Mouse (Mus musculus) brain, embryonic 18.5 days (tissue): Measurements from ENCODE around the gene Lhpp.

ENCODE experiments used
- DNase-seq: peaks from one replicate; pipeline ENCODE4 v3.0.0-alpha.2; 2012; ENCODE audit warnings: low read depth, low spot score

The Lhpp gene

DNA sequence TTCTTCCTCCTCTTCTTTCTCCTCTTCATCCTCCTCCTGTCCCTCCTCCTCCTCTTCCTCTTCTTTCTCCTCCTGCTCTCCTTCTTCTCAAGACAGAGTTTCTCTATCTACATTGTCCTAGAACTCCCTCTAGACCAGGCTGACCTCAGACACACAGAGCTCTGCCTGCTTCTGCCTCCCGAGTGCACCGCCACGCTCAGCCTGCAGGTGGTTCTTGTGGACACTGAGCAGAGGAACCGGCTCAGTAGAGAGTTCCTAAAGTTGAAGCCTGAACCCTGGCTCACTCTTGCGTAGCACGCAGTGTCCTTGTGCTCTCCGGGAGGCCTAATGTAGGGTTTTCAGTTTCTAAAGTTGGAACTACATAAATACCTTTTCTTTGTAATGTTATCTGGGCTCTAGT is 94.7 kb downstream of the Lhpp start:
- no peak for DNase-seq

DNA sequence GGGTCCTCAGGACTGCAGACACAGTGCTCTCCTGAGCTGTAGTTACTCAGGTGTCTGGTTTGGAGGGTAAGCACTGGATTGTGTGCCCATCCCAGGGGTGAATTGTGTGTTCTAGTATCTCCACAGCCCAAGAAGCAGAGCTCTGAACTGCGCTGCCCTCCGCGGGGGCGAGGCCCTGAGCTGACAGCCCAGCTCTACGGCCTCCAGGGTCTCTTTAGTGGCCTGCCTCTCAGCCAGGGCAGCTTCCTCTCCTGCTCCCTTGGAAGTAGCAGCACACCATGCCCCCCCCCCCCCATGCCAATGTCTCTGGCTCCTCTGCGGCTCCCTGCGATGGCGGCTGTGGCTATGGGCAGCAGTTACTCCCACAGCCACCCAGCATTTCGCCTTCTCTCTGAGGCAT is 101.1 kb downstream of the Lhpp start:
- no peak for DNase-seq

DNA sequence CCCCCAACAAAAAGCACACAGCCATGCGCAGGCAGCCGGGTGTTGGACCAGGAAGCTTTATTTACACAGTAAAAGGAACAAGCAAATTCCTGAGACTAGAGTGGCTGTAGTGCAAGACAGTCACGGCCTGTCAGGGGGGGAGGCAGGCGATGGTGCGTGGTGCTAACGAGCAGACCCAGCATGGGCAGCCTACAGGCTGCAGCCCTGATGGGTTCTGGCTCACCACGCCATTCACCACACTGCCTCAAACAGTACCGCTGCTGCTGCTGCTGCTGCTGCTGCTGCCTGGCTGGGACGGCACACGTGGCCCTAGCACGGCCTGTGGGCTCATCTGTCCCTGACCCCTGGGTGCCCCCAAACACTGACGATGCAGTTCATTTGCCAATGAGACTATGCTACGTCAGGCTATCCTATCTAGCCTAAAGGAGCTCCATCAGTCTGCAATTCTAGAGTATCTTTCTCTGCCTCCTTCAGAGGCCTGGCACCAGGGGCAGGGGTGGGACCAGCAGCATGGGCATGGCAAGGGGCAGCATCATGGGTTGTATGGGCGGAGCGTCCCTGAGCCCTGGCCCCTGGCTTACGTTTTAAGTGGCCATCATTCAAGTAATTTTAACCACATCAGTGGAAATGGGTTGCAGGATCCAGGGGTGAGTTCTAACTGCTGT is 101.7 kb downstream of the Lhpp start:
- DNase-seq = no peak

DNA sequence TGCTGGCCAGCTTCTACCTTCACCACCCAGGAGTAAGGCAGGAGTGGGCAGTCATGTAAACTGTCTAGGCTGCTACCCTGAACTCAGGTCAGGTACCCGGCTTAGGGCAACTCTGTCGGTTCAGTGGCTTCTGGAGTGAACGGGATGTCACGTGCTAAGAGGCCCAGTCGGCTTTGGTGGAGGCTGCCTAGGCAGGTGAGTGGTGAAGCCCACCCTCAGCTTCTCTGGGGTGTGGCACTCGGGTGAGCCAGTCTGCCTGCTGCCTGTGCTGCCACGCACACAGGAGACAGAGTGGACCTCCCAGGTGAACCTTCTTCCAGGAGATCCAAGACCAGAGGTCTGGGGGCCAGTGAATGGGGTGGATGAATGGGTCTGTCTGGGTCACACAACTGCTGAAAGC is 102.5 kb downstream of the Lhpp start:
- DNase-seq = no peak

DNA sequence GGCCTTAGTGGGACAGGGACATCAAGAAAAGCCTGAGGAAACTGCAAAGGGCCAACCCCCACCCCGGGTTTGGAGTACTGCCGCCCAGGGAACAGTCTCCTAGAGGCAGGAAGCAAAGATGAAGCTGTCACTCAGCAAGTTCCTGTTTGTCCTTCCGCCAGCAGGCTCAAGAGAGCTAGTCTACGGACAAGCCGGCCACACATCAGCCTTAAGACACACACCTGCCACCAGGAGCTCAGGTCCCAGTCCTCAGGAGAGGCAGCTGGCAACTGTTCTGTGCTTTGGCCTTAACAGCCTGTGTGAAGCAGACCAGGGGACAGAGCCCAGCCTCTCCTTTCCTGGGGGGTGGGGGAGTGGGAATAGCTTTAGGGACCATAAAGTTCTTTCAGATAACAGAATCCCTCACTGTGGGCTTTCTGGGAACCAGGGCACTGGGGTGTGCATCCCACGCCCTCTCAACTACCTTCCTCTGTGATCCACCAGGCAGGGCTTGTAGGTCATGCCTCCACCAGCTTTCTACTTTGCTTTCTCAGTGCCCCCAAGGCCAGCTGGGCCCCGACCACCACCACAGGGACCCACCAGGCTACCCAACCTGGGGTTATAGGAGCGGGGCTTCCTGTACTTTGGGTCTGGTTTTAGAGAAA is 103.2 kb downstream of the Lhpp start:
- DNase-seq = no peak

DNA sequence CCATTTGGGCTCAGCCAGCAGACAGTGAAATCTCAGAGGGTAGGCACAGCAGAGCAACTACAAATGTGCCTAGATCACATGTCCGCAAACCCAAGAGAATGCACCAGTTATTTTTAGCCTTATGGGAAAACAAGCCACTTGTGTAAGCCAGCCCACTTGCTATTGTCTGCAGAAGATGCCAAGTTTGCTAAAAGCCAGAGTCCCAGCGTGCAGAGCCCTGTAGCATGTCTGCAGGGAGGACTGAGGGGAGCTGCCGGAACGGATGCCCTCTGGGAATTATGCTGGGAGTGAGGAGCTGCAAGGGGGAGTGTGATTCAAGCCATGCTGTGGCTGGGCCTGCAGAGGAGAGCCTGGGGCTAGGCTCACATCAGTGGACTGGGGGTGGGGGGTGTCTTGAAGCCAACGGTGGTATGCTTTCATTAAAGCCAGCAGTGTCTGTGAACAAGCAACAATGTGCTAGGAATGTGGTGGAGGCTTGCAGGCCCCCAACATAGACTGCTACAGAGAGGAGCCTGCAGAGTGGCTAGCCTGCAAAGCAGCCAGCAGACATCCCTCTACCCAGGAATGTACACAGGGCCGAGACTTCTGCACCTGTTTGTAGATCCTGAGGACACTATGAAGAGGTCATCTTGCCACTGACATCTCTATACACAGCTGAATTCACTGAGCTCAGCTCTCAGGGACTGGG is 103.9 kb downstream of the Lhpp start:
- no peak for DNase-seq

DNA sequence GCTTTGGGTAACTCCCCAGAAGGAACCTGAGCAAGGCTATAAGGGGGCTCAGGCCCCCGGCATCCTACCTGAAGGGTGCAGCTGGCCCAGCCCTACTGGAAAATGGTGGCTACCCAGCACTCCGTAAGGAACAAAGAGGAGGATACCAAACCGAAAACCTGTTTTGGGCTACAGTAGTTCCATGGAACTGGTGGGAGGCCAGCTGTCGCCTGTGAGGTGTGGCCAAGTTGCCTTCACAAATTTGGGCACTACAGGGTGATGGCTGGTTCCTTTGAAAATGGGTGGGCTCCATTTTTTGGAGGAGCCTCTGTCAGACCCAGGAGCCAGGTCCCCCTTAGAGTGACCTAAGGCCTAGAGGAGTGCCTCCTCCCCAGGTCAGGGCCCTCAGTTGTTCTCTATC is 104.8 kb downstream of the Lhpp start:
- no peak for DNase-seq

DNA sequence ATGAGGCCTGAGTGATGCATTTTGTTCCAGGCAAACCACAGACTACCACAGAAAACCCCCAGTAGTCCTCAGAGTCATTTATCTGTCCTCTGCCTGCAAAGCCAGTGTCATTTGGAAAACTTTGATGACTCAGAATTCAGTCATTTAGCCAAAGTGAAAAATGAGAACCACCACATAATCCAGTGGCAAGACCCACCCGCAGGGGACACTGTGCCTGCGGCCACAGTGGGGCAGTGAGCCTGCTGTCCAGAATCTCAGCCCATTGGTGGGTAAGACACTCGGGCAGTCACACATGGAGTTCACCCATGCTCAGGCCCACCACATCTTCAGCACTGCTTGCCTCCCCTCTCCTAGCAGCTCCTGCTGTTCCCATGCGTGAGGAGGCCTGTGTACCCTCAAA is 109.1 kb downstream of the Lhpp start:
- no peak for DNase-seq

DNA sequence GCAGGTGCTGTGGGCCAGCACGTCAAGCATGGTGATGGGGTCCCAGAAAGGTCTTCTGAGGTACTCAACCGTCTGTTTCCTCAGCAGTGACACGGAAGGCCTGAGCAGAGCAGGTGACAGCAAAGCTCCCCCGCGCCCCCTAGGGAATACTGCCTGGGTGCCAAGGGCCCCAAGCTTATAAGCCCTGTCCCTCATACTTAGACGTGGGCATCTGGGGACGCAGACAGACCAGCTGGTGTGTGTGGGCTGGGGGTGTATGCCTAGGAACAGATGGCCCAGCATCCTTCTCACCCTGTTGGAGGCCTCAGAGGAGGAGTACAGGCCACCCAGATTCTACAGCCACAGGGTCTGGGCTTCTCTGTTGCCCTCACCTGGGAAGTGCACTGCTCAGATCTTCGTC is 110.1 kb downstream of the Lhpp start:
- no peak for DNase-seq

DNA sequence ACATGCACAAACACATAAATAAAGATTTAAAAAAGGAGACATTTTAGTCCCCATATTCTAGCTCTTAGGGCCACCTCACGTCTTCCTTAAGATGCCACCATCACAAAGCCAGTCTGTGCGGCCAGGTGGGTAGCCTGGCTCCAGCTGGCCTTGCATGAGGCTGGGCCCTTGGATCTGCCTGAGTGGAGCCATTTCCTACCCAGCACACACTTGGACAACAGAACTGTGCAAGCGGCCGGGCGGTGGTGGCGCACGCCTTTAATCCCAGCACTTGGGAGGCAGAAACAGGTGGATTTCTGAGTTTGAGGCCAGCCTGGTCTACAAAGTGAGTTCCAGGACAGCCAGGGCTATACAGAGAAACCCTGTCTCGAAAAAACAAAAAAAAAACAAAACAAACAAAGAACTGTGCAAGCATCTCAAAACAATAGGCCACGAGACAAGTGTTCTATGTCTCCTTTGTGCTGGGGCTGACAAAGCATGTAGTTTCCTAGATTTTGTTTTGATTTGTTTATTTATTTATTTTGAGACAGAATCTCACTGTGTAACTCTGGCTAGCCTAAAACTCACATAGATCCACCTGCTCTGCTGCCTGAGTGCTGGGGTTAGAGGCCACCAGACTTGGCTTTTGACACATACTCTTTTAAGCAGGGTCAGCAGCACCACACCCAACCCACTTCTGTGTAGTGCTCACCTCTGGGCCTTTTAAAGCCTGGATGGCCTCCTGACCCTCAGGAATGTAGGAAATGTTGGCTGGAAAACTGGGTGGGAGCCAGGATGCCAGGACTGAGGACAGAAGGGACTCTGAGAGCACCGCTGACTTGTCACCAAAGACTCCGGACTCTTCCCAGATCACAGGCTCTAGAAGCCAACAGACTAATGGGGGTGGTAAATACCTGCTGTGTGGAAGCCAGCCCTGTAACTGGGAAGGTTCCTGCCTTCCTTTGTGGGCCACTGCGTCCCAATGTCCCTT is 112.2 kb downstream of the Lhpp start:
- no peak for DNase-seq

DNA sequence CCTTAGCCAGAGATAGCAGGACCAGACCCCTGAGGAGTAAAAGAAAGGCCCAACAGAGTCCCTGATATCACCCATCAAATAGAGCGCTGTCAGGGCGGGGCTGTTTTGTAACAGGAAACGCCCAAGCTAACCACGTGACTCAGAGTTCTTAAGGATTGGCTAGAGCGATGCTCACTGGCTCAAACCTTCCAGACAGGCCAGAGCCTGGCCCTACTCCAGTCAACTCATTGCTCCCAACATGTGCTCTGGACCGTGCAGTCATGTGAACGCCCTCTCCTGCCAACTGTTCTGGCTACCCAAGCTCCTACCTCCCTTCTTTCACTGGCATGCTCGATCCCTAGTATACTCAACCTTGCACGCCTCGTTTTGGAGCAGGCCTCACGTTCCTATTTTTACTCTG is 113.5 kb downstream of the Lhpp start:
- no peak for DNase-seq

DNA sequence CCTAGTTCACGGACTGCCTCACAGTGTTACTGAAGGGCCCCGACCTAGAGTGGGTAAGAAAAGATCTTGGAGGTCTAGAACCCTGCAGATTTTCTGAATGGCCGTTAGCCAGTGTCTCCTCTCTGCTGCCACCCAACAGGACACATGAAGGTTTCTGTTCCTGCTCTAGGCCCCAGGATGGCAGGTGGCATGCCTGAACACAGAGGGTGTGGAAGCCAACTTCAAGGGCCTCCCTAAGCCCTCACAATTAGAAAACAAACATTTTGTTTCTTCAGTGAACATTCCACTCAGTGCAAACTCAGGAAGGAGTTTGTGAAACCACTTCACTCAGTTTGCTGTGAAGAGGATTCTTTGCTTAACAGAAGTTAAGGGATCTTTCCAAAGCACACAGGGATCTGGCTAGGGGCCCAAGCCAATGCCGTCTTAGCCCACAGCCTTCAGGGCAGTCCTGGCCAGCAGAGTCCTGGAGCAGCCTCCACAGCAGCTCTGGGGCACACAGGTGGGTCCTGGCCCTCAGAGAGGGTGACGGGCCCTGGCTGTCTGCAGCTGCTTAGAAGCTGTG is 114.1 kb downstream of the Lhpp start:
- DNase-seq = no peak

DNA sequence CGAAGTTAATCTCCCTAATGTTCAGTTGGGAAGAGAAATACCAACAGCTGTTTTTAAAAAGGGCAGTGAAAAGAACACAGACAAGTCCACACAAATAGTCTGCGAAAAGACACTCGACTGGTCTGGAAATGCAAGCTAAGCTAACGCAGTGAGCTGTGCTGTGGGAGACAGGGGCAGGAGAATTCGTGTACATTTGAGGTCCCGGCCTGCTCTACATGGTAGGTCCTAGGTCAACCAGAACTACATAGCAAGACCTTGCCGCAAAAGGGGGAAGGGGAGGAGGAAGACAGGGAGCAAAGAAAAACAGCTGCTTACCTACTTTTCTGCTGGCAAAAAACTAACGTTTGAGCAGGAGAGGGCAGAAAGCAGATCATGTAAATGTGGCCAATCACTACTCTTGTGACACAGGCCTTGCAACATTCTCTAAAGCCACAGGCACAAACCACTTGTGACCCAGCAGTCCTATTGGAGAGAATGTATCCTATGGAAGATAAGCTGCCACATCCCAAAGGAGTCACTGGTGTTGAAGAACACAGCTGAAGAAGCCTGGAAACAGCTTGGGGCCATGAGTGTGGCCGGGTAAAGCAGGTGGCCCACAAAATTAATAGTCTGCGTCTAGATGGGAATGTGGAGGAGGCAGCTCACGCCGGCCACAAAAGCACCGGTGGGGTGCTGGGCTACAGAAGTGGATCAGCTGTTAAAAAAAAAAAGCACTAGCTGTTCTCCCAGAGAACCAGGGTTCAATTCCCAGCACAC is 115.8 kb downstream of the Lhpp start:
- DNase-seq = no peak

DNA sequence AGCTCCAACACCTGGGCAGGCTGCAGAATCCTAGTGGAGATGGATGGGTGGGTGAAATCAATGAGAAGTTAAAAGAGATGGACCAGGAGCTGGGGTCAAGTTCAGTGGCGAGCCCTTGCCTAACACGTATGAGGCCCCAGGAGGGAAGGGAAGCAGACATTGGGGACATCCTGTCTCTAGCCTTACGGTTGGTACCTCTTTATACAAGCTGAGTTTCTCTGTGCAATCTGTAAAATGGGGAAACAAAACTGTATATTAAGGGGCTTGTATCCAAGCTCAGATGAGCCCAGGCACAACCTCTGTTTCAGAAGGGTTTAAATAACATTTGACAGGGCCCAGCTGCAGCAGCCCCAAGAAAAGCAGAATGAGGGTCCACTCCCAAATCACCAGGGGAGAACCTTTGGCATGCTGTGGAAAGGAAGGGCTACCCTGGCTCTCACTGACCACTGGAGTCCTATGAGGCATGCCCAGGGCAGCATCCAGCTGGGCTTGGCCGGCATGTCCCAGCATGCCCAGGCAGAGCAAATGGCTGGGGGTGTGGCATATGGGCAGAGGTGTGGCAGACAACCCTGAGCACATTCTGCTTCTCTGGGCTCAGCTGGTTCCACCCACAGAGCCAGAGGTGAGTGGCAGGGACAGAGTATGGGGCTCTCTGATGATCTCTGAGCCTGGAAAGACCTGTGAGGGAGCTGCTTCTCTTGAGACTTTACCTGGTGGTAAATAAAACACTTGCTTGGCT is 118.8 kb downstream of the Lhpp start:
- no peak for DNase-seq

DNA sequence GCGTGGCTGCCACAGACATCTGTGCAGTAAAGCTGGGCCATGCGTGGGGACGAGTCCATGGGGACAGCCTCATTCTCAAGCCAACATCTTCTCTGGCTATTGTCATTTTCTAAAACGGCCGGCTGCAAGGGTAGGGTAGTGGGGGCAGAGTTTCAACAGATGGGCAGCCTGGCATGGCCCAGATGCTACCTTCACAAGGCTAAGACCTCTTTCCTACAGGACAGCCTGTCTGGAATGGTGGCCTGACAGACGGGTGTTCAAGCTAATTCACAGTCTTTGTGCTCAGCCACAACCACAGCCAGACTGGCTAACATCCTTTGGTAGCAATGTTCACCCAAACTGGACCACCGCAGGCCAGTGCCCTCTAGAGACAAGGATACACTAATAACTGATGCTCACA is 120.1 kb downstream of the Lhpp start:
- no peak for DNase-seq

DNA sequence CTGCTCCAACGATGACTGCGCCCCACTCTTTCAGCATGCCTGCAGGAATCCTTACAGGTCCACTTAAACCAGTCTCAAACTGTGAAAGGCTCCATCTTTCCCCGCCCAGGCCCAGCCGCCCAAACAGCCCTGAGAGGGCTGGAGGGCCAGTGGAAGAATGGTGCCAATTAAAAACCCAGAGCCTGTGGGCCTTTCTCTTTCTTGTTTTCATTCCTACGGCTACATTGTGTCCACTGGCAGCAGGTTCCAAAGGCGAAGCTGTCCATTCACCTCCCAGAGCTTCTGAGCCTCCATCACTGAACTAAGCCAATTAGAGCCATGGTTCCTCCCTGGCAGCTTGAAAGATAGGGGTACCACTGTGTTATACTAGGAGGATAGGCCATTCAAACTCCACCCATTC is 121.1 kb downstream of the Lhpp start:
- DNase-seq = no peak

DNA sequence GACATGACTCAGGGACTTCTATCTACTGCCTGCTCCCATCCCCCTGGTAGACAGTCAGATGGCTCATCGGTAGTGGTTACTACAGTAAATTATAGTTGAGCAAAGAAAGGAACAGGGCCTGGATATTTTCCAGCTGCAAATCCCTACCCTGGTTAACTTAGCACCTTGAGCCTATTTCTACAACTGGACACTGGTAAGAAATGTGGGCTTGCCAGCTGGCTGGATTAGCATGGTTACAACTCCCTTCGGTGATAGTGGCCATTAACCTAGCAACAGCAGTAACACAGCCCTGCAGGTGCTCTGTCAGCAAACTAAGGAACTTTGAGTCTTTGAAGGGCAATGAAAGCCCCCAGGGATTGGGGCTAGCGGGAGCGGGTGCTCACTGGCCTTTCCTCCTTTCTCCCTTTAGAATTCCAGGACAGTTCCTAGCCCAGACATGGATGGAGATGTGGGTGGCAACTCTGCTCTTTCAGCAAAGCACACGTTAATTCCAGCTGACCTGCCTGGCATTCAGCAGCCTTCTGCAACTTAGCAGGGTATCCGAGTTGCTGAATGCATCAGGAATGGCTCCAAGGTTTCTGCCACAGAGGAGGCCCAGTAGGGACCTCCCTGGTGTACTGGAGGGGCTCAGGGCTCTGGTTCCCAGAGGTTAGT is 121.8 kb downstream of the Lhpp start:
- no peak for DNase-seq

DNA sequence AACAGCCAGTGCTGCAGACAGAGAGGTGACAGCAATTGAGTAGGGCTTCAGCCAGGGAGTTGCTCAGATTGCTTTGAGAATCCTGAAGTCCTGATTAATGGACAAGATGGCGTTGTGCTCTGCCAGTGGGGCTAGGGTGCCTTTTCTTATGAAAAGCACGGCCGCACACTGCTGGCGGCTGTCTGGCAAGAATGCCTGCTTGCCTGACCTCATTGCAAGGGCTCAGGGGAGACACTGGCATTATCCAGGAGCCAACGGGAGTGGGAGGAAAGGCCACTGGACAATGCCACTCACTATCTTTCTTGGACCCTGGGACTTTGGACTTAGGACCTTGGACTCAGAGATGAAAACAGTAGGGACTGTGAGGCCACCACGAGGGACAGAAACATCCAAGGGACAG is 123.1 kb downstream of the Lhpp start:
- DNase-seq = no peak

DNA sequence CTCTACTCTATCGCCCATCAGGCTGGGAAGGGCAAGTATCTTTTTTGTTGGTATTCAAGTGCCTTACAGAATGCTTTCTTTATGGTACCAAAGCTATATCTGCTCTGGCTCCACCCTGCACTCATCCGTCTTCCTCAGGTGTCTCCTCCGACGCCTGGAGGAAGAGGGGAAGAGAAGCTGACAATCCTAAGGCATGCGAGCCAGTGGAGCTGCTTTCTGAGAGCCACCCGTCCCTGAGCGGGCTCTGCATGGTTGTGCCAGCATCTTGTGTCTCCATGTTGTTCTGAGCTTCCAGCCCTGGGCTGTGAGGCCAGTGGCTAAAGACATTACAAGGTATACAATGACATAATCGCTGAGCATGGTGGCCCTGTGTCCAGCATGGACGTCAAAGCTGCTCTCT is 123.8 kb downstream of the Lhpp start:
- DNase-seq = no peak

DNA sequence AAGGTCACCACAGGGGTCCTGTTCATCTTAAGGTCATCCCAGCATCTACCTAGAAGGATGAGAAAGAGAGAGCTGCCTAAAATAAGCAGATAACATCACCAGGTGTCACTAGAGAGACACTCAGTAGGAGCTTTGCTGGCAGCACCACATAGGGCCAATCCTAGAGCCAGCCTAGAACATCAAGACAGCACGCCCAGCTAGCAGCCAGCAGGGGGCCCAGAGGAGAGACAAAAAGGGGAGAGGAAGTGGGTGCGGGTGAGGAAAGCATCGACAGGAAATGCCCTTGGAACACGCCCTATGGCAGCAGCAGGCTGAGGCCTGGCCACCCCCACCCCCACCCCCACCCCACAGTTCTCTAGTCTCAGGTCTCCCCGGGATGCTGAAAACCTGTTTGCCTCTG is 124.7 kb downstream of the Lhpp start:
- DNase-seq = no peak
